Mouse (Mus musculus) layer of hippocampus, adult 9-11 months (tissue): ENCODE results near the gene Adam25.
"Not testable (repeated sequence)": the region's sequence is repeated elsewhere in the genome, so short reads cannot be mapped to it uniquely, and the experiment has no call there.

ENCODE experiments used
- DNase-seq: peaks from one replicate; pipeline ENCODE4 v3.0.0; 2022

The Adam25 gene

DNA sequence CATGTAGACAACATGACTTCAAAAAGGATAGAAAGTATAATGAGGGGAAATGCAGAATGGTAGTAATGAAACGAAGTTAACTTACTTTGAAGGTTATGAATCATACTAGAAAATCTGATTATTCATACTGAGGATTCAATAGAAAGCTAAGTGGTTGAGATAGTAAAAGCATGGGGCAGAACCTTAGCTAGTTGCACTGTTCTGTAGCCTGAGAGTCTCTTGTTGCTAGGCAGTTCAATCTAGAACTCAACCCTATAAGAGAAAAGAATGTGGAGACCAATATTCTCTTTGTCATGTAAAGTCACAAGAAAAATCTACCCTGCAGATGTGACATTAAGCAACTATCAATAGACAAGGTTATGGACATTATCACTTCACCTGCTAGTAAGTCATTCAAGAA, at the start of gene Adam25:
TSS of gene Adam25 (plus strand) at position 301 of the 400 bp plus-strand sequence.
- DNase-seq: not testable (repeated sequence)

DNA sequence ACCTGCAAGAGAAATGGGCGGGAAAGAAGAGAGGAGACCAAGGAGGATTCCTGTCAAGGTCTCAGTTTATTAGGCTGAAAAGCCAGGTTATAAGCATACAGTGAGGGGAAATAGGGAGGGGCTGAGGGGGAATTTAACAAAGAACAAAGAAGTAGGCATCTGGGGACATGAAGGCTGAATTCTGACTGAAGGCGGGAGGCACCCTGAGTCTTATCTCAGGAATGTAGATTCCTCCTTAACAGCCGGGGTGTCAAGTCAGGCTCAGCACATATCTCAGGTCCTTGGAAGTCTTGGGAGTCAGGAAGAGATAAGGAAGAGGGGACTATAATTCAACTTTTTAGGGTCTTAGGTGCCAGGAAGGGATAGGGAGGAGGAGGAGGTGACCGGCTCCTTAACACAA, 36.6 kb upstream of the Adam25 start:
- DNase-seq: not testable (repeated sequence)

DNA sequence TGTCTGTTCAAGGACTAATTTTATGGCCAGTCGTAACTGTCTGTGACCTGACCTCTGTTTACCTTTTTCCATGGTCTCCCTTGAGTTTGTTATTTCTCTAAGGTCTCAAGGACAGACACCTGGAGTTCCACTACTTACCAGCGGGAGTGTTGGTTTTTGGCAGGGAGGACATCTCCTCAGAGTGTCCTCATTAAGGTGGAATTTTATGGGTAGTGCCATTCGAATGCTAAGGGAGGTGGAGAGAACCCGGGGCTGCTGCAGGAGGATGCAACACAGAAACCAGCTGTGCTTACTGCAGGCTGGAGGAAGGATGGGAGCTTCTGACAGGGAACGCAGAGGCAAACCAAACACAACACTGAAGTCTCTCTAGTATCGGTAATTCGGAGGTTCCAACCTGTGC, 36.0 kb upstream of the Adam25 start:
- DNase-seq: no peak

DNA sequence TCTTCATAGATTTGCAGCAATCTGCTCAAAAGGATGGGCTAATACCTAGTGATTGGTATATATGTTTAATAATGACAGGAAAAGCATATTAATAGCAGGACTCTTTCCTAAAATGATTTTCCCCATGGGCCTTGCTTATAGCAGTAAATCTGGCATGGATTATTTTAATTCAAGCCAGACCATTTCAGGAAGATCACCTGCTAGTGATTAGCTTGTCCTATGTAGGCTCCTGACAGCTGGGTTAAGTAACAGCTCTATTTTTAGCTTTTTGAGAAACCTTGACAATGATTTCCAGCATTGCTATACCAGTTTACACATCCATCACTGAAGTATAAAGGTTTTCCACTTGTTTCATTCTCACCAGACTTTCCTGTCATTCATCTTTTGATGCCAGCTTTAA, 31.3 kb downstream of the Adam25 start:
- DNase-seq: no peak

DNA sequence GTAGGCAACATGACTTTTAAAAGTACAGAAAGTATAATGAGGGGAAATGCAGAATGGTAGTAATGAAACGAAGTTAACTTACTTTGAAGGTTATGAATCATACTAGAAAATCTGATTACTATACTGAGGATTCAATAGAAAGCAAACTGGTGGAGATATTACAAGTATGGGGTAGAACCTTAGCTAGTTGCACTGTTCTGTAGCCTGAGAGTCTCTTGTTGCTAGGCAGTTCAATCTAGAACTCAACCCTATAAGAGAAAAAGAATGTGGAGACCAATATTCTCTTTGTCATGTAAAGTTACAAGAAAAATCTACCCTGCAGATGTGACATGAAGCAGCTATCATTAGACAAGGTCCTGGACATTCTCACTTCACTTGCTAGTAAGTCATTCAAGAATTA, 41.0 kb downstream of the Adam25 start, which contains the start of gene Adam20:
TSS of gene Adam20 (plus strand) at position 301 of the 400 bp plus-strand sequence.
- DNase-seq: not testable (repeated sequence)

DNA sequence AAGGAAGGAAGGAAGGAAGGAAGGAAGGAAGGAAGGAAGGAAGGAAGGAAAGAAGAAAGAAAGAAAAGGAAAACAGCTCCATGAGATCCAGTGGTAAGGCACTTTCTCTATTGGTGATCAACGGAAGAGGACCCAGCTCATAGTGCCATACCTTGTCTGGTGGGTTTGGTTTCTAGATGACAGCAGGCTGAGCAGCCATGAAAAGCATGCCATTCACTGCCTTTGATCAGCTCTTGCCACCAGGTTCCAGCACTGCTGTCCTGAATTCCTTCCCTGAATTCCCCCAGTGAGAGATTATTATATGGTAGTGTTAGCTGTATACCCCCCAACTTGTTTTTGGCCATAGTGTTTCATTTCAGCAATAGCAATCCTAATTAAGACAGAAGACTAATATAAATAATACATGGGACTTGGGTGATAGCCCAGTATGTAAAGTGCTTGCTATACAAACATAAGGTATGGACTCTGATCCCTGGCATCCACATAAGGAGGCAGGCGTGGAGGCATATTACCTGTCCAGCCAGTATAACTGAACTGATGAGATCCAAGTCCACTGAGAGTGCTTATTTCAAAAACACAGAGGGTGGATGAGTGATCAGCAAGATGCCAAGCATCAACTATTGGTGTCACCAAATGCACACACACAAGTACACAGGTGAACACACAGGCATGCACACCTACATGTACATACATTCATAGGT, 51.5 kb downstream of the Adam25 start:
- no peak for DNase-seq
